Mouse (Mus musculus): Measurements from ENCODE around the gene Olfr1357. TPM values are rescaled to one million over a fixed set of nuclear protein-coding genes. Genes with fewer than 3 reads are reported as not detected.

Gene Olfr1357
- total and polyA plus RNA-seq, 3 experiments: not detected

DNA sequence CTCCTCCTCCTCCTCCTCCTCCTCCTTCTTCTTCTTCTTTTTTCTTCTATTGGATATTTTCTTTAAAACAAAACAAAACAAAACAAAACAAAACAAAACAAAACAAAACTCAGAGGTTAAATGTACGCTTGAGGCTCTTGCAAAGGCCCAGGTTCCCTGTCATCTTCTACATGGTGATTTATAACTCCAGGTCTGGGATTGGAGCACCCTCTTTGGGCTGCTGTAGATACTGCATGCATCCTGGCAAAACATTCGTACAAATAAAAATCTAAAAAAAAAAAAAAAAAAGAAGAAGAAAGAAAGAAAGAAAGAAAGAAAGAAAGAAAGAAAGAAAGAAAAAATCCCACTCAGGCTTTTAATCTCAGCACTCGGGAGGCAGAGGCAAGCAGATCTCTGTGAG, 12.8 kb downstream of the Olfr1357 start:
- peak; percentile 31 for DNase-seq (ENCODE audit: low read depth, low spot score)
- peaks cover 0 to 6% of the 10 kb centered on the region in 2 experiments; a peak in 2 of 4 replicates for H3K27me3 ChIP-seq (ENCODE audit: control insufficient read depth in 1 of 2, insufficient read depth in 2 of 2, low read length in 2 of 2)

DNA sequence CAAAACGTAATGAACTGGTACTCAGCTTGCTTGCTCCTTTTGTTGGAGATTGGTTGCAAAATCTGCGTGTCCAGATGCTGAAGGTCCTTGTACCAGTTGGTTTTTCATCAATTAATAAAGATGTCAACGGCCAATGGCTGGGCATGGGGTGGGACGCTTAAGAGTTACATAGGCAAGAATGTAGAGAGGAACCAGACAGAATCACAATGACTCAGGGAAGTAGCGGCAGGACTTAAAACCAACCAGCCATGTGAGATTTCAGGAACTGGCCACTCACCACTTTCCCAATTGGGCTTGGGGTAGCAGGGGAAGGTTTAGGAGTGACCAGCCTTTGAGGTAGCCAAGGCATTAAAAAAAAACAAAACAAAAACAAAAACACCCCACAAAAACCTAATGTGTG, 18.0 kb downstream of the Olfr1357 start:
- TF ChIP-seq MYB (IDR thresholded peaks at IDR 0.05; ENCODE audit: low read depth, low read length) (no peak), MAX (IDR thresholded peaks at IDR 0.05; ENCODE audit: low read length) (no peak), TBP (IDR thresholded peaks at IDR 0.05; ENCODE audit: low read depth, low read length) (no peak), E2F4 (IDR thresholded peaks at IDR 0.05; ENCODE audit: borderline replicate concordance, low read depth, low read length) (no peak), SMC3 (IDR thresholded peaks at IDR 0.05; ENCODE audit: low read depth, low read length) (no peak), CHD1 (IDR thresholded peaks at IDR 0.05; ENCODE audit: low read depth, low read length) (no peak), NRF1 (IDR thresholded peaks at IDR 0.05; ENCODE audit: insufficient read depth, low read depth, low read length, poor library complexity, severe bottlenecking) (no peak), POLR2A (IDR thresholded peaks at IDR 0.05; ENCODE audit: control insufficient read depth in 1 of 2, insufficient read depth in 1 of 2, low read depth in 1 of 2, low read length in 2 of 2, poor library complexity in 1 of 2) (no peak), CTCF (IDR thresholded peaks at IDR 0.05 in 2 of 3, conservative IDR thresholded peaks at IDR 0.05 in 1 of 3; ENCODE audit: control insufficient read depth in 1 of 3, insufficient read depth in 1 of 3, low read depth in 2 of 3, low read length in 3 of 3, poor library complexity in 1 of 3, severe bottlenecking in 1 of 3) (no peak), MEF2A (IDR thresholded peaks at IDR 0.05; ENCODE audit: extremely low read depth, insufficient replicate concordance, low read depth, low read length, poor library complexity, severe bottlenecking) (no peak), KAT2A (conservative IDR thresholded peaks at IDR 0.05; ENCODE audit: low read depth, low read length) (no peak), ZKSCAN1 (IDR thresholded peaks at IDR 0.05; ENCODE audit: low read depth, low read length) (no peak), MAZ (IDR thresholded peaks at IDR 0.05; ENCODE audit: low read depth, low read length) (no peak)
- no peaks in the 10 kb centered on the region for H3K9me3 ChIP-seq (replicated peaks; ENCODE audit: insufficient read depth, low read length)

More for the DNA sequence above, 12.8 kb downstream of the Olfr1357 start:
- TF ChIP-seq RAD21 (IDR thresholded peaks at IDR 0.05; ENCODE audit: low read depth, low read length) (peak; percentile 43), ZNF384 (IDR thresholded peaks at IDR 0.05; ENCODE audit: low read depth, low read length) (peak; percentile 44; the same call in 1 of the 2 replicates), CTCF (IDR thresholded peaks at IDR 0.05 in 2 of 3, conservative IDR thresholded peaks at IDR 0.05 in 1 of 3; ENCODE audit: control insufficient read depth in 1 of 3, insufficient read depth in 1 of 3, low read depth in 2 of 3, low read length in 3 of 3, poor library complexity in 1 of 3, severe bottlenecking in 1 of 3) (peak in 2 of 3 experiments; percentile 17 to 41; a peak in 2 of 6 replicates), SMC3 (IDR thresholded peaks at IDR 0.05; ENCODE audit: low read depth, low read length) (peak; percentile 17; the same call in 1 of the 2 replicates), EP300 (IDR thresholded peaks at IDR 0.05; ENCODE audit: low read depth in 1 of 2, low read length in 2 of 2) (no peak)
- Histone ChIP-seq H3K9ac (ENCODE audit: control insufficient read depth, low read depth, low read length, poor library complexity, severe bottlenecking) (no peak overlapping the region), H3K9me3 (replicated peaks; ENCODE audit: insufficient read depth, low read length) (no peaks in the 10 kb centered on the region), H3K4me3 (ENCODE audit: control insufficient read depth in 1 of 2, insufficient read depth in 1 of 2, low read depth in 2 of 2, low read length in 2 of 2) (no peak overlapping the region), H3K4me1 (ENCODE audit: control insufficient read depth in 1 of 2, insufficient read depth in 2 of 2, low read length in 2 of 2) (no peaks in the 10 kb centered on the region), H3K27ac (ENCODE audit: control insufficient read depth, low read depth, low read length) (no peak overlapping the region), H3K36me3 (ENCODE audit: control insufficient read depth in 1 of 2, insufficient read depth in 2 of 2, low read length in 2 of 2) (no peaks in the 10 kb centered on the region), H3K79me2 (ENCODE audit: control insufficient read depth, insufficient read depth, low read length, poor library complexity) (no peaks in the 10 kb centered on the region)

More for the DNA sequence above, 18.0 kb downstream of the Olfr1357 start:
- Histone ChIP-seq H3K79me2 (ENCODE audit: control insufficient read depth, insufficient read depth, low read length, poor library complexity) (no peaks in the 10 kb centered on the region), H3K27me3 (ENCODE audit: control insufficient read depth in 1 of 2, insufficient read depth in 2 of 2, low read length in 2 of 2) (peaks cover 3 to 6% of the 10 kb centered on the region in 2 experiments; a peak in 3 of 4 replicates), H3K9ac (ENCODE audit: control insufficient read depth, low read depth, low read length, poor library complexity, severe bottlenecking) (no peak overlapping the region), H3K4me3 (ENCODE audit: control insufficient read depth in 1 of 2, insufficient read depth in 1 of 2, low read depth in 2 of 2, low read length in 2 of 2) (no peak overlapping the region), H3K4me1 (ENCODE audit: control insufficient read depth in 1 of 2, insufficient read depth in 2 of 2, low read length in 2 of 2) (no peaks in the 10 kb centered on the region), H3K36me3 (ENCODE audit: control insufficient read depth in 1 of 2, insufficient read depth in 2 of 2, low read length in 2 of 2) (no peaks in the 10 kb centered on the region), H3K27ac (ENCODE audit: control insufficient read depth, low read depth, low read length) (no peak overlapping the region)
- no peak for DNase-seq (ENCODE audit: low read depth, low spot score)

Measured in MEL (cell line).